Mouse (Mus musculus) adrenal gland, postnatal 36 days (tissue): ENCODE measurements around the gene Bend3. TPM values are rescaled to one million over a fixed set of nuclear protein-coding genes. Genes with fewer than 3 reads are reported as not detected.

Experiments used
- DNase-seq, 2 experiments: peaks; one replicate each; pipeline ENCODE4 v3.0.0; 2021; ENCODE audit warnings: mixed read lengths in 1 of 2
- total RNA-seq, 2 experiments: library from RNA; stranded (reverse); gene quantifications; 2 replicates each; pipeline ENCODE4 v1.2.3; 2021

Bend3 gene
- total RNA-seq, 2 experiments from 2014 or later, result 6.1 to 6.2 TPM

- DNase-seq, result no peak
These were observed 55.8 kb downstream of the Bend3 start for GRCm38 (mm10) chr10:43534382-43534781.

- no peak for DNase-seq
These were observed 59.0 kb downstream of the Bend3 start for GRCm38 (mm10) chr10:43537652-43538051.

GRCm38 (mm10) chr10:43538831-43539230 lies 60.2 kb downstream of the Bend3 start:
- DNase-seq, result no peak

GRCm38 (mm10) chr10:43539746-43540310 lies 61.2 kb downstream of the Bend3 start:
- no peak for DNase-seq

- DNase-seq, result peak; percentile 97 to 98
These were observed 62.0 kb downstream of the Bend3 start, which contains the start of gene 1700021F05Rik for GRCm38 (mm10) chr10:43540442-43541152. TSS of gene 1700021F05Rik (minus strand) at chr10:43540994.

- no peak for DNase-seq
These were observed 62.5 kb downstream of the Bend3 start for GRCm38 (mm10) chr10:43541153-43541544.

- DNase-seq, result no peak
These were observed 70.8 kb downstream of the Bend3 start for GRCm38 (mm10) chr10:43549411-43549810.

- no peak for DNase-seq
These were observed 72.3 kb downstream of the Bend3 start for GRCm38 (mm10) chr10:43550923-43551322.

- DNase-seq, result no peak
These were observed 72.8 kb downstream of the Bend3 start for GRCm38 (mm10) chr10:43551388-43551787.

- DNase-seq, result no peak
These were observed 79.1 kb downstream of the Bend3 start for GRCm38 (mm10) chr10:43557630-43558165.

GRCm38 (mm10) chr10:43559313-43559712 lies 80.7 kb downstream of the Bend3 start:
- no peak for DNase-seq

GRCm38 (mm10) chr10:43560765-43561164 lies 82.1 kb downstream of the Bend3 start:
- no peak for DNase-seq

- DNase-seq, result no peak
These were observed 82.7 kb downstream of the Bend3 start for GRCm38 (mm10) chr10:43561311-43561710.

Other genes starting within 250 kb of the Bend3 start
- 10 to 100 TPM in 1 of 2 experiments, not detected in 1; 12.0 TPM for gene Gm9803, start 45.3 kb downstream of the Bend3 start, total RNA-seq
- 10 to 100 TPM; 65.3 to 67.7 TPM for gene 1700021F05Rik, start 62.2 kb downstream of the Bend3 start, total RNA-seq
- 10 to 100 TPM; 28.2 to 40.1 TPM for gene Cd24a, start 99.5 kb downstream of the Bend3 start, total RNA-seq